In genomic region chr1:133133425-133133824, GRCm38 (mm10) we compare ENCODE assay signal across 8 mouse cellular contexts. TPM values are rescaled to one million over a fixed set of nuclear protein-coding genes. Genes with fewer than 3 reads are reported as not detected.
DNase-seq lines count a peak whose midpoint lies in the region; ATAC-seq and TF ChIP-seq lines count a peak whose summit lies in the region.

No protein-coding gene starts in this region.

- no peaks in the 10 kb centered on the region for H3K9me3 ChIP-seq in heart, embryonic 14.5 days (ENCODE audit: control insufficient read depth, low read length)
- H3K9me3 ChIP-seq in liver, embryonic 14.5 days (ENCODE audit: control insufficient read depth, low read length), result no peaks in the 10 kb centered on the region
- H3K9me3 ChIP-seq in stomach, embryonic 14.5 days (ENCODE audit: control insufficient read depth, low read depth, low read length), result no peaks in the 10 kb centered on the region

- H3K9ac ChIP-seq in heart, embryonic 14.5 days (ENCODE audit: low read length), result peak overlapping the region; percentile 98
- H3K9ac ChIP-seq in liver, embryonic 14.5 days (replicated peaks), result peak overlapping the region; percentile 100
- peak overlapping the region; percentile 98 for H3K9ac ChIP-seq in stomach, embryonic 14.5 days (replicated peaks; ENCODE audit: low read depth, low read length)

- TF ChIP-seq EP300 in liver, embryonic 14.5 days (IDR thresholded peaks at IDR 0.05; ENCODE audit: low read depth), result peak; percentile 80

- H3K4me1 ChIP-seq in bone marrow macrophage, adult 2 months (ENCODE audit: control insufficient read depth, insufficient read depth, low read length), result peaks cover 19% of the 10 kb centered on the region
- peaks cover 3 to 25% of the 10 kb centered on the region in 2 experiments for H3K4me1 ChIP-seq in heart, embryonic 14.5 days (ENCODE audit: control insufficient read depth in 2 of 2, insufficient read depth in 2 of 2, low read length in 2 of 2)
- peaks cover 20 to 26% of the 10 kb centered on the region in 2 experiments for H3K4me1 ChIP-seq in liver, embryonic 14.5 days (replicated peaks; ENCODE audit: control insufficient read depth in 2 of 2, insufficient read depth in 2 of 2, low read length in 1 of 2)
- H3K4me1 ChIP-seq in stomach, embryonic 14.5 days (ENCODE audit: control insufficient read depth, insufficient read depth, low read length), result peaks cover 6% of the 10 kb centered on the region; the same call in 1 of the 2 replicates

- peak; percentile 28 for DNase-seq in heart, adult 18-20 months
- no peak for DNase-seq in heart, adult 8-10 months (ENCODE audit: low spot score)
- DNase-seq in liver, embryonic 14.5 days (ENCODE audit: low read depth in 3 of 3, low spot score in 3 of 3), result peak; percentile 72 to 84 (median 77)
- no peak for DNase-seq in cerebellum, postnatal 10 days
- no peak for DNase-seq in adrenal gland, postnatal 14 days

- ATAC-seq in heart, embryonic 14.5 days (ENCODE audit: insufficient number of reproducible peaks, insufficient read depth, low FRiP score, low read depth), result no peak
- ATAC-seq in liver, embryonic 14.5 days (ENCODE audit: insufficient read depth), result peak; percentile 4; the same call in 1 of the 2 replicates
- ATAC-seq in stomach, embryonic 14.5 days (ENCODE audit: insufficient number of reproducible peaks, insufficient read depth, low FRiP score, low read depth), result no peak

- WGBS in heart, embryonic 14.5 days, result 4% methylated on average over 2 of the region's 2 CpGs
- 4% methylated on average over 2 of the region's 2 CpGs for WGBS in liver, embryonic 14.5 days (ENCODE audit: insufficient replicate concordance)
- 18% methylated on average over 2 of the region's 2 CpGs for WGBS in stomach, embryonic 14.5 days

- H3K27ac ChIP-seq in bone marrow macrophage, adult 2 months (ENCODE audit: insufficient read depth, low read depth, low read length), result peak overlapping the region; percentile 89
- peak overlapping the region in 1 of 2 experiments; percentile 98; a peak in 2 of 4 replicates for H3K27ac ChIP-seq in heart, embryonic 14.5 days (replicated peaks in 1 of 2; ENCODE audit: control insufficient read depth in 1 of 2, insufficient read depth in 1 of 2, low read depth in 2 of 2, low read length in 2 of 2)
- H3K27ac ChIP-seq in liver, embryonic 14.5 days, result peak overlapping the region; percentile 93
- H3K27ac ChIP-seq in stomach, embryonic 14.5 days (ENCODE audit: low read length), result no peak overlapping the region

- H3K4me3 ChIP-seq in bone marrow macrophage, adult 2 months (ENCODE audit: insufficient read depth, low read length), result peak overlapping the region; percentile 84
- H3K4me3 ChIP-seq in heart, embryonic 14.5 days (ENCODE audit: control insufficient read depth in 1 of 2, insufficient read depth in 1 of 2, low read depth in 1 of 2, low read length in 2 of 2), result peak overlapping the region; percentile 87 to 92
- peak overlapping the region; percentile 88 to 89 for H3K4me3 ChIP-seq in liver, embryonic 14.5 days (ENCODE audit: insufficient read depth in 1 of 2, low read depth in 2 of 2, low read length in 2 of 2)
- peak overlapping the region; percentile 94 for H3K4me3 ChIP-seq in stomach, embryonic 14.5 days (ENCODE audit: low read depth, low read length)

- no peaks in the 10 kb centered on the region for H3K27me3 ChIP-seq in heart, embryonic 14.5 days (ENCODE audit: control insufficient read depth, insufficient read depth, low read length)
- no peaks in the 10 kb centered on the region for H3K27me3 ChIP-seq in liver, embryonic 14.5 days (ENCODE audit: control insufficient read depth, insufficient read depth, low read length)
- H3K27me3 ChIP-seq in stomach, embryonic 14.5 days (ENCODE audit: control insufficient read depth, insufficient read depth, low read length), result no peaks in the 10 kb centered on the region

- peaks cover 43% of the 10 kb centered on the region for H3K36me3 ChIP-seq in heart, embryonic 14.5 days (ENCODE audit: control insufficient read depth, insufficient read depth, low read length)
- peaks cover 59% of the 10 kb centered on the region for H3K36me3 ChIP-seq in liver, embryonic 14.5 days (replicated peaks; ENCODE audit: control insufficient read depth, insufficient read depth, low read depth)
- H3K36me3 ChIP-seq in stomach, embryonic 14.5 days (ENCODE audit: control insufficient read depth, insufficient read depth, low read length), result peaks cover 21% of the 10 kb centered on the region

- TF ChIP-seq POLR2A in bone marrow macrophage, adult 2 months (IDR thresholded peaks at IDR 0.05; ENCODE audit: borderline replicate concordance, low read depth, low read length), result no peak

- no peak for TF ChIP-seq CTCF in bone marrow macrophage, adult 2 months (IDR thresholded peaks at IDR 0.05; ENCODE audit: low read depth, low read length)
- TF ChIP-seq CTCF in liver, embryonic 14.5 days (IDR thresholded peaks at IDR 0.05; ENCODE audit: low read depth), result no peak

- H3K4me2 ChIP-seq in heart, embryonic 14.5 days (ENCODE audit: low read length), result peak overlapping the region; percentile 99
- H3K4me2 ChIP-seq in liver, embryonic 14.5 days (ENCODE audit: low read depth), result peak overlapping the region; percentile 79
- peak overlapping the region; percentile 83 for H3K4me2 ChIP-seq in stomach, embryonic 14.5 days (replicated peaks; ENCODE audit: low read depth, low read length)

RNA-seq across cellular contexts. Expression of gene Ppp1r15b, which starts 2.5 kb away (rescaled TPM):
- total RNA-seq in heart, adult 18-20 months (2021), result 10 to 100 TPM; 21.6 to 23.1 TPM
- total RNA-seq in heart, adult 8-10 months (2022), result 10 to 100 TPM; 20.8 to 24.3 (median 21.7) TPM
- polyA plus RNA-seq in bone marrow macrophage, adult 2 months (2012; ENCODE audit: insufficient read depth, insufficient read length, missing spikeins), result 36.1 and 37.4 TPM in 2 replicates
- 24.5 and 24.6 TPM in 2 replicates for polyA plus RNA-seq in heart, embryonic 14.5 days (2014; fragmentation: Nextera tagmentation; extraction: Ambion mirVana)
- polyA plus RNA-seq in liver, embryonic 14.5 days (2012; rRNA removed), result 21.3 and 26.9 TPM in 2 replicates
- polyA plus RNA-seq in liver, embryonic 14.5 days (2014; fragmentation: Nextera tagmentation; extraction: Ambion mirVana), result 33.4 and 40.5 TPM in 2 replicates
- 43.2 and 45.4 TPM in 2 replicates for polyA plus RNA-seq in stomach, embryonic 14.5 days (2014; fragmentation: Nextera tagmentation; extraction: Ambion mirVana)
- 84.9 and 95.0 TPM in 2 replicates for total RNA-seq in adrenal gland, postnatal 14 days (2021)

RNA-seq across cellular contexts. Expression of gene Plekha6, which starts 30.6 kb away (rescaled TPM):
- total RNA-seq in heart, adult 18-20 months (2021), result 10 to 100 TPM; 40.5 to 47.7 TPM
- total RNA-seq in heart, adult 8-10 months (2022), result 10 to 100 TPM; 55.8 to 74.3 (median 66.5) TPM
- polyA plus RNA-seq in bone marrow macrophage, adult 2 months (2012; ENCODE audit: insufficient read depth, insufficient read length, missing spikeins), result not detected in 2 replicates
- polyA plus RNA-seq in heart, embryonic 14.5 days (2014; fragmentation: Nextera tagmentation; extraction: Ambion mirVana), result 12.4 and 16.5 TPM in 2 replicates
- 2.1 and 2.3 TPM in 2 replicates for polyA plus RNA-seq in liver, embryonic 14.5 days (2012; rRNA removed)
- 0.81 and 1.3 TPM in 2 replicates for polyA plus RNA-seq in liver, embryonic 14.5 days (2014; fragmentation: Nextera tagmentation; extraction: Ambion mirVana)
- 19.8 and 21.7 TPM in 2 replicates for polyA plus RNA-seq in stomach, embryonic 14.5 days (2014; fragmentation: Nextera tagmentation; extraction: Ambion mirVana)
- 15.4 and 21.6 TPM in 2 replicates for total RNA-seq in adrenal gland, postnatal 14 days (2021)

Comparison
In these comparisons a context has a peak if more than half of its experiments do, and no peak if none do; other contexts are left out.
1. DNase-seq: peak in heart, adult 18-20 months (2 of 2) and liver, embryonic 14.5 days (3 of 3); none in heart, adult 8-10 months (single experiment), cerebellum, postnatal 10 days (0 of 2) and adrenal gland, postnatal 14 days (single experiment).
2. Peak in every context shown above with its lines, with median percentiles within 50 percentile points of each other: H3K4me3 ChIP-seq, H3K4me2 ChIP-seq and H3K9ac ChIP-seq.